Mouse (Mus musculus): ENCODE measurements at regions not wholly inside any gene's neighbourhood (a gene's known extent, or its start where the extent isn't known, plus 50 kb on each side); places are given as distances from the start of the nearest gene placed in this dataset.
"Not testable (repeated sequence)": the region's sequence is repeated elsewhere in the genome, so short reads cannot be mapped to it uniquely, and the experiment has no call there.

- no peak for DNase-seq
Observed at GRCm38 (mm10) chr1:136680173-136680572, 55.5 kb downstream of the Zfp281 start.

DNA sequence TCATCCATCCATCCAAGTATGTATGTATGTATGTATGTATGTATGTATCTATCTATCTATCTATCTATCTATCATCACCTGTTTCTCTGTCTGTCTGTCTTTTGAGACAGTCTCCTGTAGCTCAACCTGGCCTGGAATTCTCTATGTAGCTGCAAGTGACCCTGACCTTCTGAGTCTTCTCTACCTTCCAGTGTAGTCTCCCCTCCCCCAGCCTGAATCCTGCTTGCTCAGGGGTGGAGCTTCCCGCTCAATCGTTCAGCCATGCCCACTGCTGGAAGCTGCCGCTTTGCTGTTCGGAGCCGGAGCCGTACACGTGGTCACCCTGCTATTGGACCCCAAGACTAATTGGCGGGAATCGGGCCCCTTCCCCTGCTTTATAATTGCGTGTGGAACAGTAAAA is 57.6 kb downstream of the Zfp281 start:
- DNase-seq = not testable (repeated sequence)

DNA sequence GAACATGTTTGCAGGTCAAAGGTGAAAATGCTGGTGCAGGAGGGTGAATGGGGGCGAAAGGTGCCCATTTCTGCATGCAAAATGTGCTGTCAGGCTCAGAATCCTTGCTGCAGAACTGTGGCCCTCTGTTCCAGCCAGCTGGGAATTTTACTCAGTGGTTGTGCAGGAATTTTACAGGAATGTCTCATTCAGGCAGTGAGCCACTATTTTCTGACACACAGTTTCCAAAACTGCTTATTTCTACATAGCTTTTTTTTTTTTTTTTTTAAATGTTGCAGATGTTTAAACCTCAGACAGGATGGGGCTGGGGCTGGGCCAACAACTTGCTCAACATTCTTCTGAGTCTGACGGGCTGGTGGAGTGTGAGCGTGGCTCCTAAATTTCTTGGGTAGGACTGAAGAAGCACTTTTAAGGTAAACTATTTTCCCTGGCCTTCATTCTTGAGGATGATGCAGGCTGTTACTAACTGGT is 58.4 kb downstream of the Zfp281 start:
- peak; percentile 83 to 85 for DNase-seq

- no peak for DNase-seq
Observed at GRCm38 (mm10) chr1:136683561-136684131, 58.9 kb downstream of the Zfp281 start.

GRCm38 (mm10) chr1:136684481-136684880 is 59.8 kb downstream of the Zfp281 start:
- no peak for DNase-seq

- peak; percentile 59 to 66 for DNase-seq
Observed at GRCm38 (mm10) chr1:136685191-136686060, 60.7 kb downstream of the Zfp281 start.

DNA sequence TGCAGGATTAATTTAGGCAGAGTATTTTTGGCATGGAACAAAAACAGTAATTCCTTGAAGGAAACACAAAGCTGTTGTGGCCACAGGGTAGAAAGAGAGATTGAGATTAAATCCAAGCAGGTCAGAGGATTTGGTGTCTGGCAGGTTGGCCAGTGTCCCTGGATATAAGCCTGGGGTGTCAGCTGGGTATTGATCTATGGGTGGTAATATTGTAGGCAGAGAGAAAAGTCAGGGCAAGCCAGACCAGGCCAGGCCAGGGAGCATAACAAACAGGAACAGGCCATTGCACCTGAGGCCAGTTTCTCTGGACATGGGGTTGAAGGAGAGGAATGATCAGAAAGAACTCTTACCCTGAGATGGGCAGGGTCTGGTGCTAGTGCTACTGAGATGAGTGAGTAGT is 61.8 kb downstream of the Zfp281 start:
- no peak for DNase-seq

- DNase-seq = no peak
Observed at GRCm38 (mm10) chr1:136690068-136690467, 65.4 kb downstream of the Zfp281 start.

DNA sequence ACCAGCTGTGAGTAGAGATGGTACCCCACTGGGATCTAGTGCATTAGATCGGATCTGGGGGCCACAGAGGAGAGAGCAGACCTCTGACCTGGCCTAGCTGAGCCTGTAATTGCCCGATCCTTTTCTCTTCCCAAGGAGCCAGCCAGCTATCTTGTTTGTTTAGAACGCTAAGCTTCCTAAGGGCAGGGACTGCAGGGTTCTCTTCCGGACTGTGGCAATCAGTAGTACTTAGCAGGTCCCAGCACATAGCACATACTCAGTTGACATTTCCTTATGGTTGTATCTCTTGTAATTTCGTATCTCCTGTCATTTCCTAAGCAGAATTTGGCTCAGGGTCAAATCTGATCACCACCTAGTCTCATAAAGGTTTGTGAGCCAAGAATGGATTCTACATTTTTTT is 68.7 kb downstream of the Zfp281 start:
- no peak for DNase-seq

GRCm38 (mm10) chr1:136694983-136695382 is 70.3 kb downstream of the Zfp281 start:
- no peak for DNase-seq

GRCm38 (mm10) chr1:136696077-136696641 is 71.5 kb downstream of the Zfp281 start:
- peak; percentile 64 for DNase-seq

GRCm38 (mm10) chr1:136698454-136699152 is 73.9 kb downstream of the Zfp281 start:
- peak; percentile 49 to 59 for DNase-seq

DNA sequence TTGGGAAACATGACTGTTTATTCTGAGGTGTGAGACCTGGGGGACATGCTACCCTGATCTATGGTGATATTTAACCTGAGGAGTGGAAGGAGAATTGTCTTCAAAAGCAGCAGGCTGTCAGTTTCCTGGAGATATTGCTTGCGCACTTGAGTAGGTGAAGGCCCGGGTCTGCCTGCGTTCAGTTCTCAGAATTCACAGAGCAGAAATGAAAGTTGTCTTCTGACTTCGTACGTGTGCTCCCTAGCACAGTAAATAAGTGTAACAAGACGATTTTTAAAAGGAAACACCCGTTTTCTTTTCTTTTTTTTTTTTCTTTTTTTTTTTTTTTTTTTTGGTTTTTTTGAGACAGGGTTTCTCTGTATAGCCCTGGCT is 74.4 kb downstream of the Zfp281 start:
- DNase-seq = no peak

DNA sequence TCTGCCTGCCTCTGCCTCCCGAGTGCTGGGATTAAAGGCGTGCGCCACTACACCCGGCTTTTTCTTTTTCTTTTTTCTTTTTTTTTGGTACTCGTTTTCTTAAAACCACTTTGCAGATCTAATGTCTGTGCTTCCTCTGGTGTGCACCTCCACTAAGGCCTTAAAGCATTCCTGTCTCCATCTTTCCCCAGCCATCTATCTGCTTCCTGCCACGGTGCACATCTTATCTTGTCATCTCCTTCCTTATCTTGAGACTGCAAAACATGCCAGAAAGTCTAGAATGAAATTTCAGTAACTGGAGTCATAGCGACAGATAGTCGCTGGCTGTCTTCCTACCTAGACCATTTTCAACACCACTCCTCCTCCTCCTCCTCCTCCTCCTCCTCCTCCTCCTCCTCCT is 74.9 kb downstream of the Zfp281 start:
- DNase-seq = no peak

- no peak for DNase-seq
Observed at GRCm38 (mm10) chr1:136704139-136704538, 79.4 kb downstream of the Zfp281 start.

GRCm38 (mm10) chr1:136706509-136706908 is 81.8 kb downstream of the Zfp281 start:
- DNase-seq = no peak

GRCm38 (mm10) chr1:136707394-136707793 is 82.7 kb downstream of the Zfp281 start:
- no peak for DNase-seq

GRCm38 (mm10) chr1:136707866-136708265 is 83.2 kb downstream of the Zfp281 start:
- no peak for DNase-seq

GRCm38 (mm10) chr1:136710196-136710595 is 85.5 kb downstream of the Zfp281 start:
- DNase-seq = no peak

- no peak for DNase-seq
Observed at GRCm38 (mm10) chr1:136711243-136711642, 86.5 kb downstream of the Zfp281 start.

- DNase-seq = no peak
Observed at GRCm38 (mm10) chr1:136714077-136714476, 89.4 kb downstream of the Zfp281 start.

GRCm38 (mm10) chr1:136714987-136715386 is 90.3 kb downstream of the Zfp281 start:
- no peak for DNase-seq

Measured in adrenal gland, postnatal 36 days (tissue).